Mouse (Mus musculus): ENCODE results near the gene Cmc1. TPM values are rescaled to one million over a fixed set of nuclear protein-coding genes. Genes with fewer than 3 reads are reported as not detected.
A peak's percentile ranks its signal among the peaks of the same experiment; 100 is the strongest.

Gene Cmc1
- polyA plus RNA-seq, 1 experiment from 2014 or later = 48.5 TPM

GRCm38 (mm10) chr9:118053286-118053685, 96.7 kb downstream of the Cmc1 start:
- peaks cover 42% of the 10 kb centered on the region for H3K36me3 ChIP-seq
- no peaks in the 10 kb centered on the region for H3K27me3 ChIP-seq
- H3K9me3 ChIP-seq = no peaks in the 10 kb centered on the region
- no peak for ATAC-seq
- no peak overlapping the region for H3K4me2 ChIP-seq (replicated peaks)
- no peak overlapping the region for H3K27ac ChIP-seq
- H3K4me1 ChIP-seq (replicated peaks) = no peaks in the 10 kb centered on the region
- no peak overlapping the region for H3K4me3 ChIP-seq (replicated peaks)
- 55% methylated on average over 1 of the region's 1 CpGs for WGBS
- H3K9ac ChIP-seq (replicated peaks) = no peak overlapping the region

- WGBS = 48% methylated on average over 1 of the region's 1 CpGs
- peaks cover 11% of the 10 kb centered on the region for H3K36me3 ChIP-seq
- H3K4me2 ChIP-seq (replicated peaks) = no peak overlapping the region
- no peaks in the 10 kb centered on the region for H3K9me3 ChIP-seq
- H3K9ac ChIP-seq (replicated peaks) = no peak overlapping the region
- H3K27ac ChIP-seq = no peak overlapping the region
- no peak for ATAC-seq
- H3K27me3 ChIP-seq = no peaks in the 10 kb centered on the region
- no peak overlapping the region for H3K4me3 ChIP-seq (replicated peaks)
- H3K4me1 ChIP-seq (replicated peaks) = peaks cover 33% of the 10 kb centered on the region
Measured at GRCm38 (mm10) chr9:118045011-118045533, 104.9 kb downstream of the Cmc1 start.

- Histone ChIP-seq H3K9ac (replicated peaks) (no peak overlapping the region), H3K27me3 (no peaks in the 10 kb centered on the region), H3K4me1 (replicated peaks) (peaks cover 33% of the 10 kb centered on the region), H3K9me3 (no peaks in the 10 kb centered on the region), H3K27ac (no peak overlapping the region), H3K4me3 (replicated peaks) (no peak overlapping the region), H3K4me2 (replicated peaks) (no peak overlapping the region), H3K36me3 (peaks cover 7% of the 10 kb centered on the region)
- no peak for ATAC-seq
- WGBS = 92% methylated on average over 3 of the region's 3 CpGs
Measured at GRCm38 (mm10) chr9:118043581-118043980, 106.4 kb downstream of the Cmc1 start.

GRCm38 (mm10) chr9:118042738-118043137, 107.2 kb downstream of the Cmc1 start:
- Histone ChIP-seq H3K27ac (no peak overlapping the region), H3K9me3 (no peaks in the 10 kb centered on the region), H3K4me1 (replicated peaks) (peaks cover 33% of the 10 kb centered on the region), H3K4me3 (replicated peaks) (no peak overlapping the region), H3K27me3 (no peaks in the 10 kb centered on the region), H3K36me3 (peaks cover 3% of the 10 kb centered on the region; the same call in 1 of the 2 replicates), H3K9ac (replicated peaks) (no peak overlapping the region), H3K4me2 (replicated peaks) (peak overlapping the region; percentile 81)
- WGBS = 90% methylated on average over 4 of the region's 4 CpGs
- ATAC-seq = no peak

GRCm38 (mm10) chr9:118041646-118042045, 108.3 kb downstream of the Cmc1 start:
- WGBS = 23% methylated on average over 5 of the region's 5 CpGs
- no peaks in the 10 kb centered on the region for H3K27me3 ChIP-seq

GRCm38 (mm10) chr9:118041022-118041400, 109.0 kb downstream of the Cmc1 start:
- WGBS = 1% methylated on average over 21 of the region's 21 CpGs
- Histone ChIP-seq H3K4me3 (replicated peaks) (peak overlapping the region; percentile 70), H3K4me1 (replicated peaks) (peaks cover 33% of the 10 kb centered on the region), H3K27ac (peak overlapping the region; percentile 95), H3K4me2 (replicated peaks) (peak overlapping the region; percentile 81), H3K9me3 (no peaks in the 10 kb centered on the region), H3K36me3 (no peaks in the 10 kb centered on the region), H3K9ac (replicated peaks) (peak overlapping the region; percentile 85), H3K27me3 (no peaks in the 10 kb centered on the region)
- no peak for ATAC-seq

More at GRCm38 (mm10) chr9:118041646-118042045, 108.3 kb downstream of the Cmc1 start:
- Histone ChIP-seq H3K4me2 (replicated peaks) (peak overlapping the region; percentile 81), H3K9ac (replicated peaks) (peak overlapping the region; percentile 85), H3K9me3 (no peaks in the 10 kb centered on the region), H3K27ac (no peak overlapping the region), H3K4me3 (replicated peaks) (peak overlapping the region; percentile 70), H3K4me1 (replicated peaks) (peaks cover 33% of the 10 kb centered on the region), H3K36me3 (no peaks in the 10 kb centered on the region)
- ATAC-seq = no peak

GRCm38 (mm10) chr9:118040218-118041021, 109.6 kb downstream of the Cmc1 start, which contains the start of gene Azi2:
Gene Azi2 (plus strand): TSS chr9:118040499.
- under 1% methylated on average over 84 of the region's 87 CpGs for WGBS
- H3K9me3 ChIP-seq = no peaks in the 10 kb centered on the region
- H3K4me3 ChIP-seq (replicated peaks) = peak within 1 kb of the TSS; percentile 70
- H3K27me3 ChIP-seq = no peaks in the 10 kb centered on the region
- peak within 1 kb of the TSS; percentile 85 for H3K9ac ChIP-seq (replicated peaks)
- no peaks in the 10 kb centered on the region for H3K36me3 ChIP-seq
- ATAC-seq = peak; percentile 98
- peak within 1 kb of the TSS; percentile 81 for H3K4me2 ChIP-seq (replicated peaks)
- H3K27ac ChIP-seq = peak within 1 kb of the TSS; percentile 95
- peaks cover 33% of the 10 kb centered on the region for H3K4me1 ChIP-seq (replicated peaks)

- Histone ChIP-seq H3K9me3 (no peaks in the 10 kb centered on the region), H3K27me3 (no peaks in the 10 kb centered on the region), H3K9ac (replicated peaks) (no peak overlapping the region), H3K27ac (no peak overlapping the region), H3K4me1 (replicated peaks) (no peaks in the 10 kb centered on the region), H3K4me2 (replicated peaks) (no peak overlapping the region), H3K4me3 (replicated peaks) (no peak overlapping the region), H3K36me3 (no peaks in the 10 kb centered on the region)
- 88% methylated on average over 3 of the region's 3 CpGs for WGBS
- no peak for ATAC-seq
Measured at GRCm38 (mm10) chr9:118034990-118035389, 115.0 kb downstream of the Cmc1 start.

- Histone ChIP-seq H3K27me3 (no peaks in the 10 kb centered on the region), H3K9me3 (no peaks in the 10 kb centered on the region), H3K4me1 (replicated peaks) (no peaks in the 10 kb centered on the region), H3K36me3 (no peaks in the 10 kb centered on the region), H3K9ac (replicated peaks) (no peak overlapping the region), H3K4me2 (replicated peaks) (no peak overlapping the region), H3K27ac (no peak overlapping the region), H3K4me3 (replicated peaks) (no peak overlapping the region)
- WGBS = 69% methylated on average over 2 of the region's 2 CpGs
- ATAC-seq = no peak
Measured at GRCm38 (mm10) chr9:118031694-118032093, 118.3 kb downstream of the Cmc1 start.

- no peak for ATAC-seq
- Histone ChIP-seq H3K4me1 (replicated peaks) (no peaks in the 10 kb centered on the region), H3K36me3 (no peaks in the 10 kb centered on the region), H3K27me3 (no peaks in the 10 kb centered on the region), H3K4me2 (replicated peaks) (no peak overlapping the region), H3K9me3 (no peaks in the 10 kb centered on the region), H3K4me3 (replicated peaks) (no peak overlapping the region), H3K9ac (replicated peaks) (no peak overlapping the region), H3K27ac (no peak overlapping the region)
- 90% methylated on average over 1 of the region's 1 CpGs for WGBS
Measured at GRCm38 (mm10) chr9:118030252-118030651, 119.7 kb downstream of the Cmc1 start.

GRCm38 (mm10) chr9:118029490-118029889, 120.5 kb downstream of the Cmc1 start:
- H3K4me1 ChIP-seq (replicated peaks) = no peaks in the 10 kb centered on the region
- no peak for ATAC-seq
- no peak overlapping the region for H3K4me2 ChIP-seq (replicated peaks)
- no peaks in the 10 kb centered on the region for H3K36me3 ChIP-seq
- 57% methylated on average over 4 of the region's 4 CpGs for WGBS
- no peaks in the 10 kb centered on the region for H3K27me3 ChIP-seq
- no peak overlapping the region for H3K4me3 ChIP-seq (replicated peaks)
- H3K27ac ChIP-seq = no peak overlapping the region
- H3K9ac ChIP-seq (replicated peaks) = no peak overlapping the region
- no peaks in the 10 kb centered on the region for H3K9me3 ChIP-seq

- no peaks in the 10 kb centered on the region for H3K9me3 ChIP-seq
- 78% methylated on average over 2 of the region's 2 CpGs for WGBS
Measured at GRCm38 (mm10) chr9:118024966-118025365, 125.0 kb downstream of the Cmc1 start.

More at GRCm38 (mm10) chr9:118024966-118025365, 125.0 kb downstream of the Cmc1 start:
- Histone ChIP-seq H3K4me3 (replicated peaks) (no peak overlapping the region), H3K9ac (replicated peaks) (no peak overlapping the region), H3K27ac (no peak overlapping the region), H3K4me2 (replicated peaks) (no peak overlapping the region), H3K27me3 (no peaks in the 10 kb centered on the region), H3K4me1 (replicated peaks) (no peaks in the 10 kb centered on the region), H3K36me3 (no peaks in the 10 kb centered on the region)
- ATAC-seq = no peak

Data from midbrain, embryonic 13.5 days (tissue).